Mouse (Mus musculus): ENCODE measurements around the gene Reep6.

DNA sequence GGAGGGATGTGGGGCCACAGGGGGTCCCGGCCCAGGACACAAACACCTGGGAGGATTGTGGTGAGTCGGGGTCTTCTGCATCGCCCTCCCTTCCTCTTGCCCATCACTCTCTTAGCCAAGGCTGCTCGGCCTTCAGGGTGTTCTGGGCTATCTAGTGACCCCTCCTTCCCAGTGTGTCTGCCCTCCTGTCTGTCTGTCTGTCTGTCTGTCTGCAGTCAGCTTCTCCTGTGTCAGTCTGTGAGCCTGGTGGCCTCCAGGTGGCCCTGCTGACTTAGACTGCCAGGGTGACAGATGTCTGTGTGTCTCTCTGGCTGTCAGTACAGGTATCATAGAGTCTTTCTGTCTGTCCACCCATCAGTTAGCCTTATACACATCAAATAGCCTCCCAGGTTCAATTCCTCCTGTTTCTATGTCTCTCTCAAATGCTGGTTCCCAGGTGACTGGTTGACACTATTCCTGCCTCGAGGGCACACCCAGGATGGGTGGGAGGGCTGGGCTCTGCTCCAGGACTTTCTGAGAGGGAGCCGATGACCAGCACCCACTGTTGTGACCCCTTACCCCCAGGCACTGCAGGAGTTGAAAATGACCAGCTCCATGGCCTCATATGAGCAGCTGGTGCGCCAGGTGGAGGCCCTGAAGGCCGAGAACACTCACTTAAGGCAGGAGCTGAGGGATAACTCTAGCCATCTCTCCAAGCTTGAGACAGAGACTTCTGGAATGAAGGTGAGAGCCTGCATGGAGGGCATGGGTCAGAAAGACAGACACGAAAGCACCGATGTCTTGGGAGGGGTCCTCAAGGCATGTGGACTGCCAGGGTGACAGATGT, 28.3 kb upstream of the Reep6 start:
- TF ChIP-seq CTCF (IDR thresholded peaks at IDR 0.05; ENCODE audit: borderline replicate concordance, extremely low read depth, insufficient read depth, insufficient read length), result no peak
- TF ChIP-seq POLR2A (IDR thresholded peaks at IDR 0.05; ENCODE audit: borderline replicate concordance, extremely low read depth, insufficient read depth, insufficient read length, poor library complexity, severe bottlenecking), result no peak
